Mouse (Mus musculus) forebrain, postnatal 0 days (tissue): ENCODE results near the gene Slc46a3. TPM values are rescaled to one million over a fixed set of nuclear protein-coding genes. Genes with fewer than 3 reads are reported as not detected.
"Not testable (repeated sequence)": the region's sequence is repeated elsewhere in the genome, so short reads cannot be mapped to it uniquely, and the experiment has no call there.

Source experiments
- ATAC-seq: fragments of 200-750 bp; cut with Nextera tagmentation; 2 replicates; pipeline ENCODE4 v1.8.0; 2017; ENCODE audit warnings: mild to moderate bottlenecking, moderate library complexity
- DNase-seq: peaks from one replicate; pipeline ENCODE4 v3.0.0-alpha.2; 2015
- H3K27ac ChIP-seq: fragments of 300-500 bp; sonication (generic); 2 replicates; pipeline ENCODE4 v1.5.1; 2014; ENCODE audit warnings: low read depth, mild to moderate bottlenecking, antibody characterized with exemption, low read length, moderate library complexity, mixed read lengths
- H3K27me3 ChIP-seq: fragments of 300-500 bp; sonication (generic); 2 replicates; pipeline ENCODE4 v1.6.1; 2014; ENCODE audit warnings: mild to moderate bottlenecking, low read length, mixed read lengths; ENCODE audit not compliant: insufficient read depth
- H3K36me3 ChIP-seq: fragments of 300-500 bp; sonication (generic); 2 replicates; pipeline ENCODE4 v1.6.1; 2014; ENCODE audit warnings: mild to moderate bottlenecking, moderate library complexity; ENCODE audit not compliant: insufficient read depth
- H3K4me1 ChIP-seq: fragments of 300-500 bp; sonication (generic); 2 replicates; pipeline ENCODE4 v1.6.1; 2014; ENCODE audit warnings: antibody characterized with exemption; ENCODE audit not compliant: insufficient read depth
- H3K4me2 ChIP-seq: fragments of 300-500 bp; sonication (generic); 2 replicates; pipeline ENCODE4 v1.6.1; 2014; ENCODE audit warnings: low read depth, mild to moderate bottlenecking, moderate library complexity
- H3K4me3 ChIP-seq: fragments of 300-500 bp; sonication (generic); 2 replicates; pipeline ENCODE4 v1.5.1; 2014; ENCODE audit warnings: low read depth, low read length, mixed read lengths
- H3K9ac ChIP-seq: fragments of 300-500 bp; sonication (generic); 2 replicates; pipeline ENCODE4 v1.6.1; 2014; ENCODE audit warnings: mild to moderate bottlenecking
- H3K9me3 ChIP-seq: fragments of 300-500 bp; sonication (generic); 2 replicates; pipeline ENCODE4 v1.6.1; 2016; ENCODE audit warnings: low read length
- CTCF ChIP-seq: sonication (generic); IDR thresholded peaks from 2 replicates; pipeline ENCODE4 v1.5.1; 2016; ENCODE audit warnings: antibody characterized with exemption, control low read depth, low read depth
- WGBS: fragments of 180-500 bp; shearing (Covaris S2); extraction: QIAGEN DNeasy Blood & Tissue Kit; methylation state at CpG from one replicate; pipeline ENCODE4 v1.1.7; 2014; 5-methylcytosine and 5-hydroxymethylcytosine counted together
- polyA plus RNA-seq: library from polyadenylated mRNA; unstranded; fragments of >200 nt; fragmentation: Nextera tagmentation; extraction: Ambion mirVana; gene quantifications from 2 replicates; pipeline ENCODE4 v1.2.1, GENCODE M21; 2015
- total RNA-seq: library from RNA; depleted of rRNA; stranded (reverse); fragments of >200 nt; gene quantifications from 2 replicates; pipeline ENCODE4 v1.2.3, GENCODE M21; 2014

Gene Slc46a3
- total and polyA plus RNA-seq, 2 experiments from 2014 or later: 3.2 to 4.6 TPM

DNA sequence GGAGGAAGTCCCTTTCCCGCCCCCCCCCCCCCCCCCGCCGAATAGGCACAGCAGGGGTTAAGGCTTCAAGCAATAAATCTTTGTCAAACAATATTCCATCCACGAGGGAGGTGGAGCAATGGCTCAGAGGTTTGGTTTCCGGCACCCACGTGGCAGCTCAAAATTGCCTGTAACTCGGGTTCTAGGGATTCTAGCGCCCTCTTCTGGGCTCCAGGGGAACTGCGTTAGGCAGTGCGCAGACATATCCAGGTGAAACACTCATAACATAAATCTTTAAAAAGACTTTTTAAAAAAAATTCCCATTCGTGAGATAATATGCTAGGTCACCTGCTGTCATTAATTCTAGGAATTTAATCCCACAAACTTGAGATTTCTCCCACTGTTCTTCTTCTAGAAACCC is 12.5 kb upstream of the Slc46a3 start:
- no peaks in the 10 kb centered on the region for H3K36me3 ChIP-seq
- H3K4me1 ChIP-seq: no peaks in the 10 kb centered on the region
- no peaks in the 10 kb centered on the region for H3K27me3 ChIP-seq
- no peak overlapping the region for H3K4me2 ChIP-seq
- no peak overlapping the region for H3K4me3 ChIP-seq
- DNase-seq: no peak
- ATAC-seq: no peak
- H3K9me3 ChIP-seq: no peaks in the 10 kb centered on the region
- H3K9ac ChIP-seq: no peak overlapping the region
- TF ChIP-seq CTCF: no peak
- H3K27ac ChIP-seq: no peak overlapping the region
- WGBS: 67% methylated on average over 11 of the region's 11 CpGs

DNA sequence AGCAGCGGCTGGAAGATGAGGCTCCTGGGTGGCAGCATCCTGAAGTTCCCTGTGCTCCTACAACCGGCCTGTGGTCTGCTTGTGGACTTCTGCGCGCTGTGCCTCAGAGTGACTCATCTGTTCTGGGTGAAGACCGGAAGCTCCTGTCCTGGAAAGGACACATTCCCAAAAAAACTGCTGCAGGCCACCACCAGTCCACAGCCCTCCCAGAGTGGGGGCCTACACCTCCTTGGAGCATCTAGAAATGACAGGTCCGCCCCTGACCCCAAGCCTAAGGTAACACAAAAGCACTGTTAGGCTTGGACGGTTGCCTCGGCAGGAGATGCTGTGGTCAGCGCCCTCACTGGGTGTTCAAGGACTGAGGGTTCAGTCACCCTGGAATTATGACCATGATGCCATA is 8.6 kb upstream of the Slc46a3 start:
- H3K27ac ChIP-seq: no peak overlapping the region
- no peaks in the 10 kb centered on the region for H3K27me3 ChIP-seq
- H3K4me1 ChIP-seq: no peaks in the 10 kb centered on the region
- no peak overlapping the region for H3K9ac ChIP-seq
- no peak overlapping the region for H3K4me3 ChIP-seq
- 88% methylated on average over 9 of the region's 9 CpGs for WGBS
- ATAC-seq: no peak
- no peaks in the 10 kb centered on the region for H3K9me3 ChIP-seq
- no peak overlapping the region for H3K4me2 ChIP-seq
- no peak for DNase-seq
- TF ChIP-seq CTCF: no peak
- no peaks in the 10 kb centered on the region for H3K36me3 ChIP-seq

DNA sequence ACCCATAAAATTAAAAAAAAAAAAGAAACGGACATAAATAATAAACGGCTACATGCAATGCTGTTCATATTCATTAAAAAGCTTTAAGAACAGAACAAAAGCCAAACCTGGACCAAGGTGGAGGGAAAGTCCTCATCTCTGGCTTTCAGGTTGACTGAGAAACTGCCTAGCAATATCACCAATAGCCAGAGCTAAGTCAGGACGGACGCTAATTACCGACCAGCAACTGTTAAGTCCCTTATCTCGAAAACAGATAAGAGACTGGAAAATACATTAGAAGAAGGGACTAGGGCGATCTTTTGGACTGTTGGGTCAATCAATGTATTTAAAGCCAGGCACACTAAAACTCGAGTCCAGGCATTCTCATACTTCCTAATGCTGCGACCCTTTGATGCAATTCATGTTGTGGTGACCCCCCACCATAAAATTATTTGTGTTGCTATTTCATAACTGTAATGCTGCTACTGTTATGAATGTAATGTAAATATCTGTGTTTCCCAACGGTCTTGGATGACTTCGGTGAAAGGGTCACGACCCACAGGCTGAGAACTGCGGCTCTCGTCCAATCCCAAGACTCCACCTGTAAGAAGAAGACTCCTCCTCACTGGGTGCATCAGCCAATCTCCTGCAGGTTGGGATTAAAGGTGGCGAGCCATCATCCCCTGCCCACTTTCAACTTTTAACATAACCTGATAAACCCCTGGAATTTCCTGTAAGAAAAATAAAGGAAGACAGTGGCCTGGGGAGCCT is 7.6 kb upstream of the Slc46a3 start:
- ATAC-seq (no peak), DNase-seq (no peak)
- Histone ChIP-seq H3K4me1 (no peaks in the 10 kb centered on the region), H3K9me3 (no peaks in the 10 kb centered on the region), H3K4me2 (no peak overlapping the region), H3K9ac (no peak overlapping the region), H3K4me3 (no peak overlapping the region), H3K27ac (no peak overlapping the region), H3K36me3 (no peaks in the 10 kb centered on the region), H3K27me3 (no peaks in the 10 kb centered on the region)
- no peak for TF ChIP-seq CTCF
- WGBS: 88% methylated on average over 15 of the region's 15 CpGs

DNA sequence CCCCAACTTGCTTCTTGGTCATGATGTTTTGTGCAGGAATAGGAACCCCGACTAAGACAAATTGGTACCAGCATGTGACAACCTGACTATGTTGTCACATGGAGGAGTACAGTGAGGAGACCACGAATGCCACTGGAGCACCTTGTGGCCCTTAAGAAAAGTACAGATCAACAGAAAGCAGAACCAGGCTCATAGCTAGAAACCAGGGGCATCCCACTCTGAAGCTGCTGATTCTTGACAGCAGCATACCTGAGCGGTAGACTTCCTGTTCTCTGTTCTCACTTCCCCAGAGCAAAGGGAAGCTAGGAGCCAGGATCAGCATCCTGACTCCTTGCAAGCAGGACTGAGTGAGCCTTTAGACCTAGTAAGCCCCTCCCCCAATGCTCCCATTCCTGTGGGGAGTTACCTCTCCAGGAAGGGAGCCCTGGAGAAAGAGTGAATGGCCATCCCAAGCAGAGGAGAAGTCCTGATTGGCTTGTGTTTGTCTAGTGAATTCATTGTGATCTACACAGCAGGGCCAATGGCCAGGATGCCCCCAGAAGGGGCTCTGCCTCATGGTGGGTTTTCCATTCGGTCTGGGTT is 4.4 kb upstream of the Slc46a3 start:
- H3K27me3 ChIP-seq: no peaks in the 10 kb centered on the region
- H3K9me3 ChIP-seq: no peaks in the 10 kb centered on the region
- no peak overlapping the region for H3K4me3 ChIP-seq
- H3K27ac ChIP-seq: no peak overlapping the region
- H3K36me3 ChIP-seq: no peaks in the 10 kb centered on the region
- no peak for TF ChIP-seq CTCF
- no peak for DNase-seq
- H3K4me1 ChIP-seq: no peaks in the 10 kb centered on the region; the same call in 1 of the 2 replicates
- no peak for ATAC-seq
- WGBS: 66% methylated on average over 4 of the region's 4 CpGs
- H3K4me2 ChIP-seq: no peak overlapping the region
- H3K9ac ChIP-seq: no peak overlapping the region

DNA sequence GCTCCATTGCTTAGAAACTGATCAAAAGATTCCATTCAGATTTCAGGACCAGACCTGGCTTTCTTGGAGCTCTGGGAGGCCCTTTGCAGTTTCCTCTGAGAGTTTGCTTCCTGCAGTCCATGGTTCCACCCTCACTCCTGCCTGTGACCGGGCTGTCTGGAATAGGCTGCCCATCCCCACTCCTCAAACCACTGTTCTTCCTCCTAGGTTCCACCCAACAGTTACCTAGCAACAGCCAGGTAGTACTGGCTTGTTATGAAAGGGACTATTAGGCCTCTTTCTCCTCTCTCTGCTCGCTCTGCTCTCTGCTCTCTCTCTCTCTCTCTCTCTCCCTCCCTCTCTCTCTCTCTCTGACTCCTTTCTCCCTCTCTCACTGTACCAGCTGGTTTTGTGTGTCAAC is 3.6 kb upstream of the Slc46a3 start:
- 61% methylated on average over 2 of the region's 2 CpGs for WGBS
- no peaks in the 10 kb centered on the region for H3K36me3 ChIP-seq
- H3K9me3 ChIP-seq: no peaks in the 10 kb centered on the region
- H3K9ac ChIP-seq: no peak overlapping the region
- H3K4me3 ChIP-seq: no peak overlapping the region
- no peak for TF ChIP-seq CTCF
- no peaks in the 10 kb centered on the region for H3K27me3 ChIP-seq
- no peak overlapping the region for H3K4me2 ChIP-seq
- DNase-seq: no peak
- no peaks in the 10 kb centered on the region; the same call in 1 of the 2 replicates for H3K4me1 ChIP-seq
- ATAC-seq: no peak
- H3K27ac ChIP-seq: no peak overlapping the region

DNA sequence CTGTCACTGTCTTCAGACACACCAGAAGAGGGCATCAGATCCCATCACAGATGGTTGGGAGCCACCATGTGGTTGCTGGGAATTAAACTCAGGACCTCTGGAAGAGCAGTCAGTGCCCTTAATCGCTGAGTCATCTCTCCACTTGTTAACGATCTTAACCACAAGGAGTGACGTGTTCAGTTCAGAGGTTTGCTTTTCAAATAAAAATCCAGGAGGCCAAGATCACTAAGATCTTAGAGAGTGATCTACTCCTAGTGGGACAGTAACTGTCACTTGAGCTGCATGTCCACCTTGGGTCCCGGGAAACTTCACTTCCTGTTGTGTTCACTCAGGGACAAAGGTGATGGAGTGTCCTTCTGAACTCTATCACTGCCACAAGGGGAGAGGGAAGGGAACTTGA is 1.9 kb upstream of the Slc46a3 start:
- WGBS: 74% methylated on average over 4 of the region's 4 CpGs
- not testable (repeated sequence) for H3K36me3 ChIP-seq, H3K4me2 ChIP-seq, H3K27ac ChIP-seq, H3K27me3 ChIP-seq, H3K4me1 ChIP-seq, H3K9ac ChIP-seq, H3K4me3 ChIP-seq, ATAC-seq, H3K9me3 ChIP-seq, DNase-seq

DNA sequence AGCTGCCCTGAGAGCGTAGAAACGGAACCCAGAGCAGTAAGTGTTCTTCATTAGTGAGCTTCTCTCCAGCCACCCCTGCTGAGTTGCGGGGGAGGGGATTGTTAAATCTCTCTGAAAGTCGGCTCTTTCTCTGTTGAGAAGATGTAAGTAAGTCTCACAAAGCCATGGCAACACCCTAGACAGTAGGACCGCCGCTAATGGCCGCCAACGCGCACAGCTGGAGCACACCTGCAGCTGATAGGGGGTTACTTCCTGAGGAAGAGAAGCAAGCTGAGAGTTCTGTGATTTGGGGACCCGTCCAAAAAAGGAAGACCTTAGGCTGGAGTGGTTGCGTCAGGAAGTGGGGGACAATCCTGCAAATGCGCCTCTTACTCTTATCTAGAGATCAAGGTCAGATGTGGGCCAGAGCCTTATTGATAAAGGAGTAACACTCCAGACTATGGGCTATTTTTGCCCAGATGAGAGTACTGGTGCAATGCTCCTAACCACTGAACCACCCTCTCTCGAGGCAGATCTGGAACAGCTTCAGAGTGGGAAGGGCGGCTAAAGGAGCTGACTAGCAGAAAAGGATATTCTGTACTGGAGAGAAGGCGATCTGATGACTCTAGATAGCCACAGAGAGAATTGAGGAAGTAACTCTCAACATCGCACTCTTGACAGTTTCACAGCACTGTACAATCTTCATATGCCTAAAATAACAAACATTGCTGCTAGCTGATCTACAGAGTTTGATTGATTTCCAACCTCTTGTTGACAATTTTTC is 1.0 kb upstream of the Slc46a3 start:
- H3K9ac ChIP-seq: no peak overlapping the region
- WGBS: 25% methylated on average over 16 of the region's 16 CpGs

More for the DNA sequence above, 1.0 kb upstream of the Slc46a3 start:
- H3K4me3 ChIP-seq: peak overlapping the region; percentile 65
- H3K36me3 ChIP-seq: no peaks in the 10 kb centered on the region
- no peaks in the 10 kb centered on the region; the same call in 1 of the 2 replicates for H3K4me1 ChIP-seq
- no peak for ATAC-seq
- no peak overlapping the region for H3K27ac ChIP-seq
- H3K9me3 ChIP-seq: no peaks in the 10 kb centered on the region
- no peaks in the 10 kb centered on the region for H3K27me3 ChIP-seq
- peak overlapping the region; percentile 95 for H3K4me2 ChIP-seq
- no peak for TF ChIP-seq CTCF
- peak; percentile 15 for DNase-seq
